Mouse (Mus musculus): Measurements from ENCODE around the gene Xxylt1. TPM values are rescaled to one million over a fixed set of nuclear protein-coding genes. Genes with fewer than 3 reads are reported as not detected.
A peak's percentile ranks its signal among the peaks of the same experiment; 100 is the strongest.

Gene Xxylt1
- total RNA-seq (2022): 10 to 100 TPM; 17.9 to 21.7 (median 20.6) TPM

GRCm38 (mm10) chr16:31081125-31081664 lies at the start of gene Xxylt1:
TSS of gene Xxylt1 (minus strand) at chr16:31081432.
- peak; percentile 91 to 96 for DNase-seq (ENCODE audit: low spot score in 2 of 2)

- DNase-seq (ENCODE audit: low spot score in 2 of 2): no peak
Measured at GRCm38 (mm10) chr16:31128116-31128515, 46.9 kb upstream of the Xxylt1 start.

GRCm38 (mm10) chr16:31124991-31125390 lies 43.8 kb upstream of the Xxylt1 start:
- no peak for DNase-seq (ENCODE audit: low spot score in 2 of 2)

GRCm38 (mm10) chr16:31121612-31122011 lies 40.4 kb upstream of the Xxylt1 start:
- DNase-seq (ENCODE audit: low spot score in 2 of 2): no peak

- DNase-seq (ENCODE audit: low spot score in 2 of 2): no peak
Measured at GRCm38 (mm10) chr16:31113596-31113995, 32.4 kb upstream of the Xxylt1 start.

GRCm38 (mm10) chr16:31101352-31101751 lies 20.1 kb upstream of the Xxylt1 start:
- DNase-seq (ENCODE audit: low spot score in 2 of 2): no peak

- no peak for DNase-seq (ENCODE audit: low spot score in 2 of 2)
Measured at GRCm38 (mm10) chr16:31099906-31100305, 18.7 kb upstream of the Xxylt1 start.

GRCm38 (mm10) chr16:31094036-31094435 lies 12.8 kb upstream of the Xxylt1 start:
- DNase-seq (ENCODE audit: low spot score in 2 of 2): peak in 1 of 2 experiments; percentile 38

GRCm38 (mm10) chr16:31093186-31093585 lies 12.0 kb upstream of the Xxylt1 start:
- DNase-seq (ENCODE audit: low spot score in 2 of 2): no peak

- no peak for DNase-seq (ENCODE audit: low spot score in 2 of 2)
Measured at GRCm38 (mm10) chr16:31081891-31082290, 659 bp upstream of the Xxylt1 start.

GRCm38 (mm10) chr16:31080573-31081051 lies 620 bp downstream of the Xxylt1 start:
- DNase-seq (ENCODE audit: low spot score in 2 of 2): peak in 1 of 2 experiments; percentile 46

GRCm38 (mm10) chr16:31077396-31077795 lies 3.8 kb downstream of the Xxylt1 start:
- no peak for DNase-seq (ENCODE audit: low spot score in 2 of 2)

GRCm38 (mm10) chr16:31076436-31076835 lies 4.8 kb downstream of the Xxylt1 start:
- DNase-seq (ENCODE audit: low spot score in 2 of 2): no peak

GRCm38 (mm10) chr16:31074324-31074908 lies 6.8 kb downstream of the Xxylt1 start:
- no peak for DNase-seq (ENCODE audit: low spot score in 2 of 2)

- DNase-seq (ENCODE audit: low spot score in 2 of 2): no peak
Measured at GRCm38 (mm10) chr16:31071731-31072130, 9.5 kb downstream of the Xxylt1 start.

GRCm38 (mm10) chr16:31070358-31071133 lies 10.7 kb downstream of the Xxylt1 start:
- peak; percentile 72 to 84 for DNase-seq (ENCODE audit: low spot score in 2 of 2)

GRCm38 (mm10) chr16:31069211-31070166 lies 11.7 kb downstream of the Xxylt1 start:
- DNase-seq (ENCODE audit: low spot score in 2 of 2): no peak

GRCm38 (mm10) chr16:31068280-31068679 lies 13.0 kb downstream of the Xxylt1 start:
- DNase-seq (ENCODE audit: low spot score in 2 of 2): no peak

GRCm38 (mm10) chr16:31066344-31067098 lies 14.7 kb downstream of the Xxylt1 start:
- no peak for DNase-seq (ENCODE audit: low spot score in 2 of 2)

GRCm38 (mm10) chr16:31064782-31065181 lies 16.4 kb downstream of the Xxylt1 start:
- no peak for DNase-seq (ENCODE audit: low spot score in 2 of 2)

GRCm38 (mm10) chr16:31062918-31063317 lies 18.3 kb downstream of the Xxylt1 start:
- DNase-seq (ENCODE audit: low spot score in 2 of 2): no peak
